Mouse (Mus musculus): ENCODE measurements at regions not wholly inside any gene's neighbourhood (a gene's known extent, or its start where the extent isn't known, plus 50 kb on each side); places are given as distances from the start of the nearest gene placed in this dataset.

GRCm38 (mm10) chr15:41345554-41345953 lies 1211.4 kb downstream of the 9330182O14Rik start:
- TF ChIP-seq CTCF (IDR thresholded peaks at IDR 0.05; ENCODE audit: low read depth, low read length) = no peak
- TF ChIP-seq POLR2A (IDR thresholded peaks at IDR 0.05; ENCODE audit: extremely low read depth, insufficient read depth, low read length) = no peak

Measured in liver, adult 2 months (tissue).